Mouse (Mus musculus) E14TG2a.4 (cell line): ENCODE data around the gene Olah.

ENCODE experiments used
- CTCF ChIP-seq: conservative IDR thresholded peaks from 2 replicates; pipeline ENCODE4 v1.5.1; 2014; ENCODE audit warnings: low read length
- NANOG ChIP-seq: IDR thresholded peaks from 2 replicates; pipeline ENCODE4 v1.6.1; 2014; ENCODE audit warnings: borderline replicate concordance, low read length, mixed read lengths

DNA sequence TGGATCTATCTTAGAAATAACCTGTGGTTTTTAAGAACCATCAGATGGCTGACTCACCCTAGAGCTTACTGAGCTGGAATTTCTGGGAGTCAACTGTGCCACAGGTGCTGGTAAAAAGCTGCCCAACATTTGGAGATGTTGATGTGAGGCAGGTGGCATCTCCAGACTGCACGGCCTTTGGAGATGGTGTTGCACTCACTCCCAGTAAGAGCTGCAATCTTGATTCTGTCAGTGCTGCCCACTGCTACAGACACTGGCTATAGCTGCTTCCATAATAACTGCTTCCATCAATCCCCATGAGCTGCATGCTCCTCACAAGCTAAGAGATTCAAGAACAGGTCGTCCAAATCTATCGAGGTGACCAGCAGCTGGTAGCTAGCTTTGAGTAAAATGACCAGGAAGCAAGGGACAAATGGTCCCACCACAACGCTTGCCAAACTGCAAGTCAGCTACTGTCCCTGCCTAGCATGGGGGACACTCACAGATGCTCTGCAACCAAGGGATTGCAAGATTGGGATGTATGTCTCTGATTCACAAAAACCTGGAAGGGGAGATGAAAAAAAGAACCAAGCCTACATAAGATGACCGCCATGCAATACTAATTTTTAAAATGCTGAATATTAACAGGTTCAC, 65.8 kb downstream of the Olah start:
- TF ChIP-seq CTCF: no peak
- no peak for TF ChIP-seq NANOG
